Mouse (Mus musculus) ES-Bruce4 (cell line): ENCODE data around the gene Mllt10.

Source experiments
- CTCF ChIP-seq: IDR thresholded peaks from one replicate; pipeline ENCODE4 v1.8.1; 2011; ENCODE audit warnings: low read depth, low read length
- EP300 ChIP-seq: IDR thresholded peaks from 2 replicates; pipeline ENCODE4 v1.6.1; 2011; ENCODE audit warnings: low read depth, low read length; ENCODE audit not compliant: insufficient read depth
- POLR2A ChIP-seq: IDR thresholded peaks from one replicate; pipeline ENCODE4 v1.8.1; 2011; ENCODE audit warnings: low read length; ENCODE audit not compliant: insufficient read depth

- TF ChIP-seq CTCF (no peak), POLR2A (no peak), EP300 (no peak; the same call in 1 of the 2 replicates)
These were observed 1.1 kb downstream of the Mllt10 start for GRCm38 (mm10) chr2:18055929-18056785.
